Mouse (Mus musculus) layer of hippocampus, adult 2 months (tissue): ENCODE measurements around the gene Abcf2. TPM values are rescaled to one million over a fixed set of nuclear protein-coding genes. Genes with fewer than 3 reads are reported as not detected.

ENCODE experiments used
- DNase-seq, 2 experiments: peaks; one replicate each; pipeline ENCODE4 v3.0.0; 2022; ENCODE audit warnings: low spot score in 2 of 2
- H3K27ac ChIP-seq: fragments of 200-600 bp; 2 replicates; pipeline ENCODE4 v1.8.1; 2022
- H3K4me3 ChIP-seq: fragments of 200-600 bp; 2 replicates; pipeline ENCODE4 v1.8.1; 2022; ENCODE audit warnings: mild to moderate bottlenecking
- CTCF ChIP-seq: fragments of 200-600 bp; conservative IDR thresholded peaks from 2 replicates; pipeline ENCODE4 v1.8.1; 2022; ENCODE audit warnings: antibody characterized with exemption, mild to moderate bottlenecking, moderate library complexity
- microRNA-seq, 2 experiments: library from miRNA; unstranded; fragments of <30 nt; microRNA quantifications; one replicate each; pipeline ENCODE4 v1.2.0; 2021
- total RNA-seq, 2 experiments: library from RNA; stranded (reverse); gene quantifications; 2 replicates each; pipeline ENCODE4 v1.2.3; 2021

Abcf2 gene
- total RNA-seq, 2 experiments from 2014 or later: 75.9 to 81.4 TPM

DNA sequence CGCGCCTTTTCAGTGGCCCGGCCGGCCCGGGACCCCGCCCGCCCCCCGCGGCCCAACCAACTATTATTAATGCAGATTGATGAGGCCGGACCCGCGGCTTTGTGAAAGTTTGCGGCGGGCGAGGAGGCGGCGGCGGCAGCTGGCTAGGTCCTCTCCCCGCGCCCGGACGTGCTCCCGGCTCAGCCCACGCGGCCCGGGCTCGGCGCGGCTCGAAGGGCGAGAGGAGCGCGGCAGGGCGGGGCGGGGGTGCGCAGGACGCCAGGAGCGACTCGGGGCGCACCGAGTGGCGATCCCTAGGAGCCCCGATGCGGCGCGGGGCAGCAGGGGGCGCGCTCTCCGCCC is 50.4 kb downstream of the Abcf2 start, which contains the start of gene Gbx1:
TSS of gene Gbx1 (minus strand) at position 314 of the 342 bp plus-strand sequence.
- no peak within 1 kb of the TSS for H3K27ac ChIP-seq
- peak within 1 kb of the TSS; percentile 37 for H3K4me3 ChIP-seq
- no peak for DNase-seq
- no peak; the same call in 1 of the 2 replicates for TF ChIP-seq CTCF

GRCm38 (mm10) chr5:24526190-24526888 is 50.9 kb downstream of the Abcf2 start:
- Histone ChIP-seq H3K27ac (no peak overlapping the region), H3K4me3 (peak overlapping the region; percentile 37)
- no peak for DNase-seq
- no peak for TF ChIP-seq CTCF

- Histone ChIP-seq H3K27ac (no peak overlapping the region), H3K4me3 (no peak overlapping the region; the same call in 1 of the 2 replicates)
- no peak for DNase-seq
- no peak for TF ChIP-seq CTCF
Measured at GRCm38 (mm10) chr5:24525360-24526189, 51.7 kb downstream of the Abcf2 start.

- no peak for TF ChIP-seq CTCF
Measured at GRCm38 (mm10) chr5:24524522-24524921, 52.7 kb downstream of the Abcf2 start.

DNA sequence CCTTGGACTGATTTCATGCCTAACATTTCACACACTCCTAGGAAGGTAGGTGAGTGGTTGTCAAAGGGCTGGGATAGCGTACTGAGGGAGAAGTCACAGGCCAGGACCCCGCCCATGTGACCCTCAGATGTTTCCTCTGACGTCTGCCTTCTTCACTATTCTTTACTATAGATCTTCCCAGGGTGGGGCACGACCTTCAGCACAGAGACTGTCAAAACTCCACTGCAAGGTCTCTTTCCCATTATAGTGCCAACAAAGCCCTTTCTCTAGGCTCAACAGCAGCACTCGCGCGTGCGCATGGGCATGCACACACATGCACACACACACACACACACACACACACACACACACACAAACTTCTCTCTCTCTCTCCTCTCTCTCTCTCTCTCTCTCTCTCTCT is 53.5 kb downstream of the Abcf2 start:
- no peak for DNase-seq
- Histone ChIP-seq H3K4me3 (no peak overlapping the region), H3K27ac (no peak overlapping the region)
- TF ChIP-seq CTCF: no peak

More at GRCm38 (mm10) chr5:24524522-24524921, 52.7 kb downstream of the Abcf2 start:
- no peak overlapping the region for H3K4me3 ChIP-seq
- H3K27ac ChIP-seq: no peak overlapping the region
- DNase-seq: no peak

DNA sequence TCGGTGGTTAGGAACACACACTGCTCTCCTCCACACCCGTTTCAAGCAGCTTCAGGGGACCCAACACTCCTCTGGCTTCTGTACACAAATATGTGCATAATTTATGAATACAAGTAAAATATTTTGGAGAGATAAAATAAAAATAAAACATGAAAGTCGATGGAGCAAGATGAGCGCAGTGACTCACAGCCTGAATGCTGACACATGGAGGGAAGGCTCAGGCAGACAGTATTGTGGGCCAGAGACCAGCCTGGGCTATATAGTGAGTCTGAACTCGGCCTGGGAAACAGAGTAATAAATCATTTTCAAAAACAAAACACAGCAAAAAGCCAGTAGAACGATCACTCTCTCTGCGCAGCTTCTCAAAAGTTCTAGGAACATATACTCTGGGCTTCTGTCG is 55.9 kb downstream of the Abcf2 start:
- no peak overlapping the region for H3K27ac ChIP-seq
- TF ChIP-seq CTCF: no peak
- no peak for DNase-seq
- H3K4me3 ChIP-seq: no peak overlapping the region

Small RNAs within 50 kb of the gene (microRNA-seq; reads per million reads assigned to microRNA genes)
- 1,663 to 1,689 reads per million in 2 experiments for gene Mir671

Other genes with a start within 250 kb of the Abcf2 start
- 10 to 100 TPM; 21.7 to 23.6 TPM for gene Kcnh2, start 225.9 kb downstream of the Abcf2 start, total RNA-seq
- gene Nos3, start 212.7 kb downstream of the Abcf2 start, total RNA-seq: 1 to 10 TPM; 6.6 to 7.8 TPM
- gene Atg9b, start 185.3 kb downstream of the Abcf2 start, total RNA-seq: 1 to 10 TPM; 3.0 to 3.2 TPM
- gene Abcb8, start 183.8 kb downstream of the Abcf2 start, total RNA-seq: 10 to 100 TPM; 50.8 to 57.0 TPM
- gene Asic3, start 164.1 kb downstream of the Abcf2 start, total RNA-seq: under 1 TPM; 0.20 to 0.39 TPM
- 100 to 1,000 TPM; 118 to 136 TPM for gene Cdk5, start 153.9 kb downstream of the Abcf2 start, total RNA-seq
- 10 to 100 TPM; 32.5 to 37.6 TPM for gene Slc4a2, start 153.6 kb downstream of the Abcf2 start, total RNA-seq
- 100 to 1,000 TPM; 127 to 130 TPM for gene Fastk, start 132.2 kb downstream of the Abcf2 start, total RNA-seq
- gene Tmub1, start 129.6 kb downstream of the Abcf2 start, total RNA-seq: 10 to 100 TPM; 22.2 to 22.5 TPM
- gene Agap3, start 125.3 kb downstream of the Abcf2 start, total RNA-seq: 100 to 1,000 TPM; 651 to 655 TPM
- under 1 TPM in 1 of 2 experiments, not detected in 1; 0.10 TPM for gene Gbx1, start 50.3 kb downstream of the Abcf2 start, total RNA-seq
- gene Asb10, start 36.5 kb downstream of the Abcf2 start, total RNA-seq: under 1 TPM in 1 of 2 experiments, not detected in 1; 0.31 TPM
- not detected for gene 4931409K22Rik, start 20.7 kb downstream of the Abcf2 start, total RNA-seq
- gene Chpf2, start 9.3 kb upstream of the Abcf2 start, total RNA-seq: 10 to 100 TPM; 63.6 to 66.7 TPM
- 10 to 100 TPM; 88.7 to 90.9 TPM for gene Smarcd3, start 46.9 kb upstream of the Abcf2 start, total RNA-seq
- gene Nub1, start 108.1 kb upstream of the Abcf2 start, total RNA-seq: 10 to 100 TPM; 65.9 to 69.0 TPM
- gene Wdr86, start 153.3 kb upstream of the Abcf2 start, total RNA-seq: 1 to 10 TPM in 1 of 2 experiments, under 1 TPM in 1; 0.44 to 1.4 TPM
- gene Crygn, start 180.5 kb upstream of the Abcf2 start, total RNA-seq: not detected